ENCODE assay signal across 11 mouse cellular contexts in the genomic region with DNA sequence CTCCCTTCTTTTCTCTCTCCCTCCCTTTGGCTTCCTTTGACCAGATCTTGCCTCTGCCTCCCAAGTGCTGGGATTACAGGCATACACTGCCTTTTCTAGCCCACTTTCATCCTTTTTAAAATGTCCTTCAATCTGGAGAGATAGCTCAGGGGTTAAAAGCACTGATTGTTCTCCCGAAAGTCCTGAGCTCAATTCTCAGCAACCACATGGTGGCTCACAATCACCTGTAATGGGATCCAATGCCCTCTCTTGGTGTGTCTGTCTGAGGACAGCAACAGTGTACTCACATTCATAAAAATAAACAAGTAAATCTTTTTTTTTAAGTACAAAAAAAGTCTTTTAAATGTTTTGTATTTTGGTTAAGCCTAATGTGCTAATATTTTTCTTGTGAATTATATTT.
"Had no signal": no experiment of that assay in that cellular context is flagged by ENCODE, and none has a peak within 500 bp of the region (broad histone marks: within the 10 kb centered on the region; RNA-seq: fewer than 3 reads in every experiment).

No protein-coding gene starts in this region.

- H3K9me3 ChIP-seq: limb, embryonic 15.5 days; midbrain, embryonic 15.5 days; neural tube, embryonic 13.5 days had no signal

- H3K27ac ChIP-seq: limb, embryonic 15.5 days; liver, embryonic 14.5 days; midbrain, embryonic 10.5 days; midbrain, embryonic 15.5 days; neural tube, embryonic 13.5 days had no signal

- H3K4me2 ChIP-seq: limb, embryonic 15.5 days; midbrain, embryonic 15.5 days; neural tube, embryonic 13.5 days had no signal

- H3K4me3 ChIP-seq: limb, embryonic 15.5 days; midbrain, embryonic 10.5 days; midbrain, embryonic 15.5 days; neural tube, embryonic 13.5 days had no signal

- H3K27me3 ChIP-seq: limb, embryonic 15.5 days; midbrain, embryonic 15.5 days; neural tube, embryonic 13.5 days had no signal

- DNase-seq: kidney, postnatal 14 days; layer of hippocampus, postnatal 36 days; right cerebral cortex, postnatal 14 days had no signal

- H3K4me1 ChIP-seq: midbrain, embryonic 10.5 days; midbrain, embryonic 15.5 days; neural tube, embryonic 13.5 days had no signal

- H3K36me3 ChIP-seq: limb, embryonic 15.5 days; midbrain, embryonic 10.5 days; midbrain, embryonic 15.5 days; neural tube, embryonic 13.5 days had no signal

- ATAC-seq: hindbrain, embryonic 16.5 days; inflammation-experienced regulatory T-cells, adult 6 months; lung, postnatal 0 days; midbrain, embryonic 15.5 days had no signal

- H3K9ac ChIP-seq: limb, embryonic 15.5 days; liver, embryonic 14.5 days; midbrain, embryonic 15.5 days; neural tube, embryonic 13.5 days had no signal
